Mouse (Mus musculus) erythroblast, embryonic 14.5 days (primary cell): ENCODE data around the gene Lactbl1.

Experiments
- GATA1 ChIP-seq: IDR thresholded peaks from 2 replicates; pipeline ENCODE4 v1.6.1; 2012; ENCODE audit warnings: low read length, inconsistent platforms, mixed read lengths
- TAL1 ChIP-seq: IDR thresholded peaks from 3 replicates; pipeline ENCODE4 v1.6.1; 2012; ENCODE audit warnings: low read length, inconsistent platforms, mixed read lengths

DNA sequence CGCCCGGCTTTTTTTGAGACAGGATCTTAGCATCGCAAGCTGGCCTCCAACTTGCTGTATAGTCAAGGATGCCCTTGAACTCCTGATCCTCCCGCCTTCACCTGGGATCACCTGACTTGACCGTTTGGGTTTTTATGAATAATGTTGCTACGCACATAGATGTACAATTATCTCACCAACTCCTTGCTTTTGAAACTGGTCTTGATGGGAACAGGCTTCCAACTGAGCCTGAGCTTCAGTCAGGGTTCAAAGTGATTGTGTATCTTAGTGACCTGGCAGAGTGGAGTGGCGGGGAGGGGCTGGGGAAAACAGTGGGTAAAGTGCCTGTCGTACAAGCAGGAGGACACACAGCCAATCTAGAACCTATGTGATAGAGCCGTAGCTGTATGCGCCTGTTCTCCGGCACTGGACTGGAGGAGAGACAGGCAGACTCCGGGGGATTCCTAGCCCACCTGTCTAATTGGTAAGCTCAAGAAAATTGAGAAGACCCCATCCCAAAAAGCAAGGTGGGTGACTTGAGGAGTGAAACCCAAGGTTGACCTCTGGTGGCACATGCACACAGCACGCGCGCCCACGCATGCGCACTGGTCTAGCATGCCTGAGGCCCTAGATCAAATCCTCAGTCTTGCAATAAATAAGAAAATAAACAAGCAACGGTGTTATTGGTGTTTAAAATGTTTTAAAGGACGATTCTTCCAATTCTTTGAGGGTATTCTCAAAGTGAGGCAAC lies 16.5 kb upstream of the Lactbl1 start:
- no peak for TF ChIP-seq TAL1
- TF ChIP-seq GATA1, result no peak
